Mouse (Mus musculus): ENCODE data around the gene Pcsk4. TPM values are rescaled to one million over a fixed set of nuclear protein-coding genes. Genes with fewer than 3 reads are reported as not detected.

Pcsk4 gene
- polyA plus RNA-seq, 1 experiment from 2014 or later = 6.5 TPM

DNA sequence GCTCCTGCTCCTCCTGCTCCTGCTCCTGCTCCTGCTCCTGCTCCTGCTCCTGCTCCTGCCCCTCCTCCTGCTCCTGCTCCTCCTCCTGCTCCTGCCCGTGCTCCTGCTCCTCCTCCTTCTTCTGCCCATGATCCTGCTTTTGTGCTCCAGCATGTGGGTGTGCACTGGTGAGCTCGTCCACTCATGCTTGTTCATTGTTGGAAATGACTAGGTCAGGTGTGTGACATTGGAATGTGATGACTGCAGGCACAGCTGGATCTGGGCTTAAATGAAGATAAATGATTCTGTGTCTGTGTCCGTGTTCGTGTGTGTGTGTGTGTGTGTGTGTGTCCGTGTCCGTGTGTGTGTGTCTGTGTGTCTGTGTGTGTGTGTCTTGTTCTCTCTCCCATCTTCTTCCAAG, 39.1 kb upstream of the Pcsk4 start:
- Histone ChIP-seq H3K9ac (ENCODE audit: low read depth, low read length) (no peak overlapping the region), H3K27ac (ENCODE audit: low read length) (no peak overlapping the region), H3K36me3 (ENCODE audit: control insufficient read depth, insufficient read depth, low read length) (no peaks in the 10 kb centered on the region), H3K4me2 (ENCODE audit: low read length) (no peak overlapping the region), H3K27me3 (ENCODE audit: control insufficient read depth, insufficient read depth, low read depth, low read length) (no peaks in the 10 kb centered on the region; the same call in 1 of the 2 replicates), H3K4me1 (ENCODE audit: control insufficient read depth, insufficient read depth, low read length) (peaks cover 12% of the 10 kb centered on the region), H3K4me3 (ENCODE audit: low read depth, low read length) (no peak overlapping the region), H3K9me3 (replicated peaks; ENCODE audit: control insufficient read depth, low read length, poor library complexity, severe bottlenecking) (no peaks in the 10 kb centered on the region)
- ATAC-seq = no peak
- 89% methylated on average over 6 of the region's 6 CpGs for WGBS

DNA sequence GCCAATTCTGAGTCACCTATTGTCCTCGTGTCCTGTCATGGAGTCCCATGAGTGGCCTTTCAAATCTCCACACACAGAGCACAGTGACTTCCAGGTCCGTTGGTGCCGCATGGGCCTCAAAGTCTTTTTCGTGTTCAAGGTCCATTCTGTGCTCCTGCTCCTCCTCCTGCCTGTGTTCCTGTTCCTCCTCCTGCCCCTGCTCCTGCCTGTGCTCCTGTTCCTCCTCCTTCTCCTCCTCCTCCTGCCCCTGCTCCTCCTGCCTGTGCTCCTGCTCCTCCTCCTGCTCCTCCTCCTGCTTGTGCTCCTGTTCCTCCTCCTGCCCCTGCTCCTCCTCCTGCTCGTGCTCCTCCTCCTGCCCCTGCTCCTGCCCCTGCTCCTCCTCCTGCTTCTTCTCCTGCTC, 38.7 kb upstream of the Pcsk4 start:
- H3K9me3 ChIP-seq (replicated peaks; ENCODE audit: control insufficient read depth, low read length, poor library complexity, severe bottlenecking) = no peaks in the 10 kb centered on the region
- WGBS = 57% methylated on average over 5 of the region's 5 CpGs
- H3K4me1 ChIP-seq (ENCODE audit: control insufficient read depth, insufficient read depth, low read length) = peaks cover 12% of the 10 kb centered on the region
- H3K4me2 ChIP-seq (ENCODE audit: low read length) = no peak overlapping the region
- no peaks in the 10 kb centered on the region for H3K36me3 ChIP-seq (ENCODE audit: control insufficient read depth, insufficient read depth, low read length)
- ATAC-seq = no peak
- H3K4me3 ChIP-seq (ENCODE audit: low read depth, low read length) = no peak overlapping the region
- H3K27me3 ChIP-seq (ENCODE audit: control insufficient read depth, insufficient read depth, low read depth, low read length) = no peaks in the 10 kb centered on the region; the same call in 1 of the 2 replicates
- no peak overlapping the region for H3K9ac ChIP-seq (ENCODE audit: low read depth, low read length)
- no peak overlapping the region for H3K27ac ChIP-seq (ENCODE audit: low read length)

DNA sequence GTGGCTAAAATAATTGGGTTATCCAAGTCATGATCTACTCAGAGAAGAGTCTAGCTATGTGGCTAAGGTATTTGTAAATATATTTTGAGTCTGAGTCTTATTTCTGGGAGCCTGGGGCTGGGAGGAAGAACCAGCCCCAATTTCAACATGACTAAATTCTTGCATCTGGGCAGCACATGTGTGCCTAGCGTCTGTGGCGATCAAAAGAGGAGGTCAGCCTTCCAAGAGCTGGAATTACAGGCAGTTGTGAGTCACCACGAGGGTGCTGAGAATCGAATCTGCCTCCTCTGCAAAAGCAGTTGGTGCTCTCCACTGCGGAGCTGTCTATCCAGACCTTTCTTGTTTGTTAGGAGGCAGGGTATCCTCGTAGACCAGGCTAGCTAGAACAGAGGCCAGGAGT, 36.4 kb upstream of the Pcsk4 start:
- no peak overlapping the region for H3K4me2 ChIP-seq (ENCODE audit: low read length)
- no peak for ATAC-seq
- H3K4me1 ChIP-seq (ENCODE audit: control insufficient read depth, insufficient read depth, low read length) = peaks cover 2% of the 10 kb centered on the region; the same call in 1 of the 2 replicates
- H3K9ac ChIP-seq (ENCODE audit: low read depth, low read length) = no peak overlapping the region
- no peaks in the 10 kb centered on the region for H3K9me3 ChIP-seq (replicated peaks; ENCODE audit: control insufficient read depth, low read length, poor library complexity, severe bottlenecking)
- H3K4me3 ChIP-seq (ENCODE audit: low read depth, low read length) = no peak overlapping the region
- 72% methylated on average over 6 of the region's 6 CpGs for WGBS
- H3K27ac ChIP-seq (ENCODE audit: low read length) = no peak overlapping the region
- no peaks in the 10 kb centered on the region for H3K36me3 ChIP-seq (ENCODE audit: control insufficient read depth, insufficient read depth, low read length)
- H3K27me3 ChIP-seq (ENCODE audit: control insufficient read depth, insufficient read depth, low read depth, low read length) = no peaks in the 10 kb centered on the region; the same call in 1 of the 2 replicates

DNA sequence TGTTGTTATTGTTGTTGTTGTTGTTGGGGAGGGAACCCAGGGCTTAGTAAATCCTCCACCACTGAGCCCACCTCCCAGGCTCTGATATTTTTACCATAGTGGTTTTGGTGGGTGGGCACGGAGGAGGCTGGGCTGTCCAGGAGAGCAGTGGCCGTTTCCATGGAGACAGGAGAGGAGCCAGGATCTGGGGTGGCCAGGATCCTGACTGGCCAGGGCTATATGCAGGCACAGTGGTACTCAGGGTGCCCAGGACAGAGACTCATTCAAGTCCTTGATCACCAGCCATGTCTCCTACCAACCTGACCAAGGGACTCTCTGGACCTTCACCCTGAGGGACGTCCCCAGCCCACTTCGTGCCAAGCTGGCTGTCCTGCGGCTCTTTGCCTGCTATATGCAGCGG, 34.4 kb upstream of the Pcsk4 start:
- Histone ChIP-seq H3K27me3 (ENCODE audit: control insufficient read depth, insufficient read depth, low read depth, low read length) (peaks cover under 1% of the 10 kb centered on the region), H3K9ac (ENCODE audit: low read depth, low read length) (no peak overlapping the region), H3K36me3 (ENCODE audit: control insufficient read depth, insufficient read depth, low read length) (no peaks in the 10 kb centered on the region), H3K4me2 (ENCODE audit: low read length) (no peak overlapping the region), H3K9me3 (replicated peaks; ENCODE audit: control insufficient read depth, low read length, poor library complexity, severe bottlenecking) (no peaks in the 10 kb centered on the region), H3K4me3 (ENCODE audit: low read depth, low read length) (no peak overlapping the region), H3K4me1 (ENCODE audit: control insufficient read depth, insufficient read depth, low read length) (peaks cover 2% of the 10 kb centered on the region; the same call in 1 of the 2 replicates), H3K27ac (ENCODE audit: low read length) (no peak overlapping the region)
- ATAC-seq = peak; percentile 53; the same call in 1 of the 2 replicates
- WGBS = 25% methylated on average over 6 of the region's 6 CpGs

DNA sequence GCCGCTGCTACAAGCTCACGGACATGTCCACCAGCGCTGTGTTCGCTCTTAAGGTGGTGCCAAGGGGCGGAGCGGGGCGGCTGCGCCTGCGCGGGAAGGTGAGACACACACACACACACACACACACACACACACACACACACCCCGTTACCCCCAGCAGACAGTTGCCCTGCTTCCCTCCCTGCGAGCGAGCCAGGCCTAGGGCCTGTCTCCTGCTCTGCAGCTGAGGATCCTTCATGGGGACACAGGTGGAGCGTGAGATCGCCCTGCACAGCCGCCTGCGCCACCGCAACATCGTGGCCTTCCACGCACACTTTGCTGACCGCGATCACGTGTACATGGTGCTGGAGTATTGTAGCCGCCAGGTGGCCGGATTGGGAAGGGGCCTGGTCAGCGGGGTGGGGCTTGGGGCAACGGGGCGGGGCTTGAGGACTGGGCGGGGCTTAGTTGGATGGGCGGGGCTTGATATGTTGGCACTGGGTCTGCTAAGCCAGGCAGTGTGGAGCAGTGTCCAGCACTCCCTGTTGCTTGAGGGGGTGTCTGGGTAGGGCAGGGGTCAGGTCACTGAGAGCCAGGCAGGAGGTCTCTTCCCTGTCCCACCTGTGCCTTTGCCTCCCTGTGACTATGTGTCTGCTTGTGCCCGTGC, 28.8 kb upstream of the Pcsk4 start:
- peak overlapping the region; percentile 68 for H3K4me2 ChIP-seq (ENCODE audit: low read length)
- peak; percentile 49 for ATAC-seq
- H3K27ac ChIP-seq (ENCODE audit: low read length) = no peak overlapping the region
- 5% methylated on average over 29 of the region's 31 CpGs for WGBS
- peak overlapping the region; percentile 59 for H3K9ac ChIP-seq (ENCODE audit: low read depth, low read length)
- H3K4me3 ChIP-seq (ENCODE audit: low read depth, low read length) = peak overlapping the region; percentile 40
- no peaks in the 10 kb centered on the region for H3K9me3 ChIP-seq (replicated peaks; ENCODE audit: control insufficient read depth, low read length, poor library complexity, severe bottlenecking)
- H3K4me1 ChIP-seq (ENCODE audit: control insufficient read depth, insufficient read depth, low read length) = peaks cover 12% of the 10 kb centered on the region
- no peaks in the 10 kb centered on the region for H3K36me3 ChIP-seq (ENCODE audit: control insufficient read depth, insufficient read depth, low read length)
- peaks cover 50% of the 10 kb centered on the region for H3K27me3 ChIP-seq (ENCODE audit: control insufficient read depth, insufficient read depth, low read depth, low read length)

DNA sequence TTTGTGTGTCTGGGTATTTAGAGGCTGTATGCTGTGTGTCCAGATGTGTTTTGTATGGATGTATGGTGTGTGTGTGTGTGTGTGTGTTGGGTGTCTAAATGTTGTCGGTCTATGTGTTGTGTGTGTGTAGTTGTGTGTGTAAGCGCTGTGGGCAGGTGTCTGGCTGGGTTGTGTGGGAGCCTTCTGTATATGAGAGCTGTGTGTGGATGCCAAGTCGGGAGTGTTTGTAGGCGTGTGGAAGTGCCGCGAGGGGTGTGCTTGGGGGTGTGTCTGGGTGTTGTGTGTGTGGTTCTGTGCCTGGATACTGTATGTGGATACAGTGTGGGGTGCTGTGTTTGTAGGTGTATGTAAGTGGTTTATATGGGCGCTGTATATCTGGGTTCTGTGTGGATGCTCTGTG, 28.0 kb upstream of the Pcsk4 start:
- Histone ChIP-seq H3K4me3 (ENCODE audit: low read depth, low read length) (peak overlapping the region; percentile 40), H3K4me1 (ENCODE audit: control insufficient read depth, insufficient read depth, low read length) (peaks cover 12% of the 10 kb centered on the region), H3K9me3 (replicated peaks; ENCODE audit: control insufficient read depth, low read length, poor library complexity, severe bottlenecking) (no peaks in the 10 kb centered on the region), H3K9ac (ENCODE audit: low read depth, low read length) (peak overlapping the region; percentile 59; the same call in 1 of the 2 replicates), H3K27me3 (ENCODE audit: control insufficient read depth, insufficient read depth, low read depth, low read length) (peaks cover 58% of the 10 kb centered on the region), H3K4me2 (ENCODE audit: low read length) (peak overlapping the region; percentile 68), H3K36me3 (ENCODE audit: control insufficient read depth, insufficient read depth, low read length) (no peaks in the 10 kb centered on the region), H3K27ac (ENCODE audit: low read length) (no peak overlapping the region)
- peak; percentile 46; the same call in 1 of the 2 replicates for ATAC-seq
- 32% methylated on average over 7 of the region's 7 CpGs for WGBS

DNA sequence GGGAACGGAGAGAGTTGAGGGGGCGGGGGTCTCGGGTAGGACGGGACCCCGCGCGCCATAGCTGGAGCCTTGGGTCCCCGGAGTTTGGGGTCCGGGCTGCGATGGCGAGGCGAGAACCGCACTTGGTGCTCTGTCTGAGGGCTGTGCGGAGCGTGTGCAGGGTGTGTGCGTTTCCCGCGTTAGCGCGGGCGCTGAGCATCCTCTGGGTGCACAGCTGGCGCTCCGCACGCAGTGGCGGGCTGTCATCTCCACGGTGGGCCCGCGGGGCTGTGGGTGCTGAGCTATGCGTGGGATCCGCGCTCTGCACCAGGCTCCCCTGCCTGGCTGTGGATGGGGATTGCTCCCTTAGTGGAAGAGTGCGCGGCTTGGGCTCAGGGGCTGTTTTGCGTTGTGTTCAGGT, 27.4 kb upstream of the Pcsk4 start:
- Histone ChIP-seq H3K9me3 (replicated peaks; ENCODE audit: control insufficient read depth, low read length, poor library complexity, severe bottlenecking) (no peaks in the 10 kb centered on the region), H3K4me2 (ENCODE audit: low read length) (peak overlapping the region; percentile 71), H3K4me3 (ENCODE audit: low read depth, low read length) (peak overlapping the region; percentile 44), H3K27ac (ENCODE audit: low read length) (no peak overlapping the region), H3K36me3 (ENCODE audit: control insufficient read depth, insufficient read depth, low read length) (no peaks in the 10 kb centered on the region), H3K4me1 (ENCODE audit: control insufficient read depth, insufficient read depth, low read length) (peaks cover 12% of the 10 kb centered on the region), H3K27me3 (ENCODE audit: control insufficient read depth, insufficient read depth, low read depth, low read length) (peaks cover 62% of the 10 kb centered on the region), H3K9ac (ENCODE audit: low read depth, low read length) (peak overlapping the region; percentile 56)
- peak; percentile 16; the same call in 1 of the 2 replicates for ATAC-seq
- under 1% methylated on average over 34 of the region's 34 CpGs for WGBS

DNA sequence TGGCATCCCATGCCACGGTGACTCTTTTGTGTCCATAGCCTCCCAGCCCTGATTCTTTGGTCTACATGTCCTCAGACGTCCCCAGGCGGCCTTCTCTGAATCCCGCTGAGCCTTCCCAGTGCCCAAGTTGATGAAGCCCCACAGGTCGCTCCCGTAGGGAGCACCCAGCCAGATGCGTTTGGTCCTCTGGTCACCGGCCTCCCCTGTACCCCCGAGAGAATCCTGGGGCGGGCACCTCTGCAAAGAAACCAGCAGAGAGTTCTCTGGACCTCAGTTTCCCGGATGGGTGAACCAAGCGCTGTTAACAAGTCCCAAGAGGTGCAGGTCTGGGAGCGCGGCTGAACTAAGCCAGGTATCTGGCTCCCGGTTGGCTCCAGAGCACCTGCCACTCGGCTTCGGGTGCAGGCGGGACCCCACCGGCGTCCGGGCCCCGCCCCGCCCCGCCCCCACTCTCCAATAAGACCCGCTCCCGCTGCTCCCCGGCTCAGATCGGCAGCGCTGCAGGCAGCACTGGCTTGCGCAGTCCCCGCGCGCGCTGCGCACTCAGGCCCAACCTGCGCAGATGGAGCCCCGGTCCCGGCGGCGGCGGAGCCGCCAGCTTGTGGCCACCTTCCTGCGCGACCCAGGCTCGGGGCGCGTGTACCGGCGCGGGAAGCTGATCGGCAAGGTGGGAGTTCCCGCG, 26.8 kb upstream of the Pcsk4 start, which contains the start of gene Plk5:
Plk5 (plus strand) TSS at position 459 of the 682 bp plus-strand sequence.
- under 1% methylated on average over 51 of the region's 53 CpGs for WGBS
- Histone ChIP-seq H3K9ac (ENCODE audit: low read depth, low read length) (peak within 1 kb of the TSS; percentile 56), H3K27ac (ENCODE audit: low read length) (no peak within 1 kb of the TSS), H3K36me3 (ENCODE audit: control insufficient read depth, insufficient read depth, low read length) (no peaks in the 10 kb centered on the region), H3K27me3 (ENCODE audit: control insufficient read depth, insufficient read depth, low read depth, low read length) (peaks cover 62% of the 10 kb centered on the region), H3K4me1 (ENCODE audit: control insufficient read depth, insufficient read depth, low read length) (peaks cover 12% of the 10 kb centered on the region), H3K9me3 (replicated peaks; ENCODE audit: control insufficient read depth, low read length, poor library complexity, severe bottlenecking) (no peaks in the 10 kb centered on the region), H3K4me3 (ENCODE audit: low read depth, low read length) (peak within 1 kb of the TSS; percentile 44), H3K4me2 (ENCODE audit: low read length) (peak within 1 kb of the TSS; percentile 71)
- ATAC-seq = no peak

DNA sequence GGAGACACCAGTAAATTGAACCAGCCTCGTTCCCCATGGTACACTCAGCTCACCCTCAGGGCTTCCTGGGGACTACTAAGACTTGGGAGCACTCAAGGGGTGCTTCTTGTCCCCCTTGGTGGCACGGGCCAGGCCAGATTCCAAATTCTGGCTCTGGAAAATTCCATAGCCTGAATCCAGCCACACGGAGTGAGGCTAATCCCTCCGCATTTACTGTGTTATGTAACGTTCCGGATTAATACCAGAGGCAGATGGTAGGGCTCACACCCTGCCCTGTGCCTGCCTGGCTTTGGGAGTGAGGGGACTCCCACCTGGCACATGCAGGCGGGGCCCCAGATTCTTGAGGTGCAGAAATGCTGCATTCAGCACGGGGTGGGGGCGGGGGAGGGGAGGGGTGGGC, 26.1 kb upstream of the Pcsk4 start:
- WGBS = 8% methylated on average over 7 of the region's 9 CpGs
- Histone ChIP-seq H3K27me3 (ENCODE audit: control insufficient read depth, insufficient read depth, low read depth, low read length) (peaks cover 69% of the 10 kb centered on the region), H3K4me1 (ENCODE audit: control insufficient read depth, insufficient read depth, low read length) (peaks cover 12% of the 10 kb centered on the region), H3K4me3 (ENCODE audit: low read depth, low read length) (no peak overlapping the region), H3K27ac (ENCODE audit: low read length) (no peak overlapping the region), H3K36me3 (ENCODE audit: control insufficient read depth, insufficient read depth, low read length) (no peaks in the 10 kb centered on the region), H3K9ac (ENCODE audit: low read depth, low read length) (no peak overlapping the region), H3K4me2 (ENCODE audit: low read length) (no peak overlapping the region), H3K9me3 (replicated peaks; ENCODE audit: control insufficient read depth, low read length, poor library complexity, severe bottlenecking) (no peaks in the 10 kb centered on the region)
- no peak for ATAC-seq
